Mouse (Mus musculus) c-Kit-negative CD71-positive TER-119-positive erythroid progenitor cells, embryonic 14.5 days (primary cell): ENCODE data around the gene Ndrg2.

Experiments
- DNase-seq: peaks from one replicate; pipeline ENCODE4 v3.0.0-alpha.2; 2013; ENCODE audit warnings: low read depth, low spot score

Ndrg2 gene

DNA sequence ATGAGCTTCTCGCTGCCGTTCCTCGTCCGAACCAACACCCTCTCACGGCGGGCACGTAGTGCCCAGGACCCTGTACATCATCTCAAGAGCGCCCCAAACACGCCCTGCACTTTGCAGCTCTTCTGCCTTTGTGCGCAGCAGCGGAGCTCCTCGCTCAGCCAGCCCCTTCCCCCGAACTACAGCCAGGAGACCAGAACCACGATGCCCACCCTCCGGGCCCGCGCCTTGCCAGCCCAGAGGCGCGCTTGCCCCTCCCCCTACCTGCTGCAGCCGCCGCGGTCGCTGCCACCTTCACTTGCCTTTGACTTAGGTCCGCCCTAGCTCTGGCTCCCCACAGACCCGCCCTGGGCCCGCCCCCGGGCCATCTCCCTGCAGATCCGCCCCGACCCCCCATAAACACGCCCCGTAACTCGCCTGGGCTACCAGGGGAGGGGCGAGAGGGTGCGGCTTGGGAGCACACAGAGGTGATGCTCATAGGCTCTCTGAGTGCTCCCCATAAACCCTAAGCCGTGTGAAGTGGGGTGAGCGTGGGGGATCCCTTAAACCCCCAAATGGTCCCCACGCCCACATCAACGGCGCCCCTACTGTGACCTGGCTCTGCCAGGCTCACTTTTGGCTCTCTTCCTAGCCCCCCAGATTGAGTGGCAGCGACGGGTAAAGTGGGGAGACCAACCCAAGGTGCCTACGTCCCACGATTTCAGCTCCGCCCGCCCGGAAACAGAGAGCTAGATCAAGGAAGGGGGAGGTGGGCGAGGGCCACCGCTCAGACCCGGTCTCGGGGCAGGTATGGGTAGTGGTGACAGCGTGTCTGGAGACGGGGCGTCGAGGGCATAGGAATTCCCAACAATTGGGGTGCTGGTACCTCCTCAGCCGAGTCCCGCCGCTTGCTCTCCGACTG is 647 bp downstream of the Ndrg2 start:
- DNase-seq: no peak

DNA sequence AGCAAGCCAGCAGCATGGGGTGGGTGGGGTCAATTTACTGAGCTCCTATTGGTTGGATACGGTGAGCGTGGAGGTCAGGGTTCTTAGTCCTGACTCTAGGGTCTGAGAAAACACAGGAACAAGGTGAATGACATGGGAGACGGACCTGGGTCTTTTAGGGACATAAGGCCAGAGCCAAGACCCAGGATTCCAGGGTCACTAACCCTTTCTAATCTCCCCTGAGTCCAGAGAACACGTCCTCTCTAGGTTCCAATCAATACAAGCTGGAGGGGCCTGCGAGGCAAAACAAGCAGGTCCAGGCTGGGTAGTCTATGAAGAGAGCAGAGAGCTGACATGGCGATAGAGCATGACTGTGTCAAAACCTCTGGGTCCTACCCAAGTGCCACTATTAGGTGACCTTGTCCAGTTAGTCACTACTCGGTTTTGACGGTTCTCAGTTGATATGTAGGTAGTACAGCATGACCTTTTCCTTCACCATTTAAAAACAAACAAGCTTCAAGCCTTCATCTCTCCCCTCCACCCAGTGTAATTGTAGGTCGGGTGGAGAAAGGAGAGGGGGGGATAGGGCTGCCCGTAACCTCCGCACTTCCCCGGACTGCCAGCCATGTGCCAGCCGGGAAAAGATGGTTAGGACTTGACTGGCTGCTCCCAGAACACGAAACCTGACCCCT is 1.4 kb downstream of the Ndrg2 start:
- DNase-seq: no peak

DNA sequence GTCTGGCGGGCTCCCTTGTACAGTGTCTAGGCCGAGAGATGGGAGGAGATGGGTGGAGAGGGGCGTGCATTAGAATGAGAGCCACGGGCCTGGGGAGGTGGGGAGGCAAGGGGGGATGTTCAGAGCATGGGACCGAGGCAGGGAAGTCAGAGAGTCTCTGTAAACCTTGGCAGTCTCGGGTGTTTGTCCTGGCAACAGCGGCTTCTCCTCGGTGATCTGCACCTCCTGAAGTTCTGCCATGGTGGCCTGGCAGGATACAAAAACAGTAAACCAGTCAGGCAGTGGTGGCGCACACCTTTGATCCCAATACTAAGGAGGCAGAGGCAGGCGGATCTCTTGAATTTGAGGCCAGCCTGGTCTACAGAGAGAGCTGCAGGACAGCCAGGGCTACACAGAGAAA is 2.7 kb downstream of the Ndrg2 start:
- no peak for DNase-seq

DNA sequence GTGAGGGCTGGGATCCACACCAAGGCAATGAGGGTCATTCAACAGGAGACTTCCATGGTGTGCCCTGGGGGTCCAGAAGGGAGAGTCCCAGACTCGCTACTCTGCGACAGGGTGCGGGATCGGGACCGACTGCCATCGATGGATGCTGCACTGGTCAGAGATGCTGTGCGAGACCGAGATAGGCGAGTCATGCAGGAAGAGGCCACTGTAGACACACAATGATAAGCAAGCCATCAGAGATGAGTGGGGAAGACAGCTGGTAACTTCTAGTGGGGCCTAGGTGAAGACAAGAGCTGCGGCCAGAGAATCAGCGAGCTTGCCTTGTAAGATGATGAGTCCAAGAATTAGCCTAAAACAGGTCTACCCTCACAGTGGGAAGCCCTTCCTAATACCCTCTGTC is 7.9 kb downstream of the Ndrg2 start:
- no peak for DNase-seq

DNA sequence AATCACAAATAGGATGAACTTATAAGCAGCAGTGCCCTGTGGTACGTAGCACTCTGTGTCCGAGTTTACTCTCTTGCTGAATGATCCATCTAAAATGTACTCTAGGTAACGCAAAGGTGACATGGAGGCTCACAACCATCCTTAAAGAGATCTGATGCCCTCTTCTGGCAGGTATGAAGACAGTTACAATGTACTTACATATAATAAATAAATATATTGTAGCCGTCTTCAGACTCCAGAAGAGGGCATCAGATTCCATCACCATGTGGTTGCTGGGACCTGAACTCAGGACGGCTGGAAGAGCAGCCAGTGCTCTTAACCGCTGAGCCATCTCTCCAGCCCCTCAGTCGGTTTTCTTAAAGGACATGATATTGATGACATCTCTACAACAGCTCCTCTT is 9.3 kb downstream of the Ndrg2 start:
- no peak for DNase-seq

DNA sequence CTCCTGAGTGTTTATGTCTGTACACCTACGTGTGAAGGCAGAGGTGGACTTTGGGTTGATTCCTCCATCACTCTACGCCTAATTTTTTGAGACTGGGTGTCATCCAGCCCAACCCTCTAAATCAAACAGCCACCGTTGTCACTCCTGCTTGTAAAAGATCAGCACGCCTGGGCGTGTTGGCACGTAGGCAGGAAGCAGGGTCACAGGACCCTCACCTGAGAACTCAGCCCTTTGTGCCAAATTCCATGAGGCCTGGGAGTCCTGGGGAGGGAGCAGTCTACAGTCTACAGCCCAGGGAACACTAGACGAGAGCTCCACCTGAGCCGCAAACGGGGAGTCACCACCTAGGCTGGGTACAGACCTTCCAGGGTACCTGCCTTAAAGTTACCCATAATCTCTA is 10.2 kb downstream of the Ndrg2 start:
- no peak for DNase-seq

DNA sequence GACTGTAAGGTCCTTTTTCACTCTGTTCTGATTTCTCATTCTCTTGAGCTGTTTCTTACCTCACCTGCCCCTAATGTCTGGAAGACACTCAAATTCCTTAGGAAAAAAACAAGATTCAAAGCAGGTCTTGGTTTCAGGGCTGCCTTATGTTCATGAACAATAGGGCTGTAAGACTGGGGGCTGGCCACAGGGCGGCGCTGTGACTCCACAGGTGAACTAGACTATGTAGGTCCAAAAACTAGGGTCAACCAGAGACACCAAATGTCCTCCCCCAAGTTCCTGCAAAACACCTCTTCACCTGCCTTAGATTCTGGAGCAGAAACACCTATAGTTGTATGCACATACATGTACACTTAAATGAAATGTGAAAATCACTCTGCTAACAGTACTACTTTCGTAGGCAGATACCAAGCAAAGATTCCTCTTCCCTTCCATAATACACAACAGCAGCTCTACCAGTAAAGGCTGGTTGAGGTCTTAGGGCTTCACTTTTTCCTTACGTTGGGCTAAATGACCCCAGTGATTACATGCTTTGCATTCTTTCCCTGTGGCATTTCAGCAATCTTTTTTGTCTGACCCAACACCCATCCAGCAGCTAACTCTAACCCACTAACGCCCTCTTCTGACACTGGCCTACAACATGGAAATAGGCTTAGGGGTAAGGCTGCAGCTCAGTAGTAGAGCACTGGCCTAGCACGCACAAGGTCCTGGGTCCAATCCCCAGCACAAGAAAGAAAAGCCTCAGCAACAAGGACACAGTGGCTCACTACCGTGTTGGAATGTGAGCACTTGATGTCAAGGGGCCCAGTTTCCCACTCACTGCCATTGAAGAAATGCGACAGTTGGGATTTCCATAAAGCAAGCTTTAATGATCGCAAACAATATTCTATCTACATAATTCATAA is 10.9 kb downstream of the Ndrg2 start:
- no peak for DNase-seq

DNA sequence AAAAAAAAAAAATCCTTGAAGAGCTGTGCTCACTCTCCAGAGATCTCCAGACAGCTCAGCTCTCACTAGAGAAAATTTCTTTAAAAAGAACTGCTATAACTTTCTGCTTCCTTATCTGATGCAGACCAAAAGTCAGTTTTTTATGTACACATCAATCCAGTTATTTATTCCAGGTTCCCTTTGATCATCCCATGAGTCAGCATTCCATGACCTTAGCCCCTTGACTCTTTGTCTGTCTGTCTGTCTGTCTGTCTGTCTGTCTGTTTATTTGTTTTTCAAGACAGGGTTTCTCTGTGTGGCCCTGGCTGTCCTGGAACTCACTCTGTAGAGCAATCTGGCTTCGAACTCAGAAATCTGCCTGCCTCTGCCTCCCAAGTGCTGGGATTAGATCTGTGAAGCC is 14.6 kb downstream of the Ndrg2 start:
- DNase-seq: no peak

DNA sequence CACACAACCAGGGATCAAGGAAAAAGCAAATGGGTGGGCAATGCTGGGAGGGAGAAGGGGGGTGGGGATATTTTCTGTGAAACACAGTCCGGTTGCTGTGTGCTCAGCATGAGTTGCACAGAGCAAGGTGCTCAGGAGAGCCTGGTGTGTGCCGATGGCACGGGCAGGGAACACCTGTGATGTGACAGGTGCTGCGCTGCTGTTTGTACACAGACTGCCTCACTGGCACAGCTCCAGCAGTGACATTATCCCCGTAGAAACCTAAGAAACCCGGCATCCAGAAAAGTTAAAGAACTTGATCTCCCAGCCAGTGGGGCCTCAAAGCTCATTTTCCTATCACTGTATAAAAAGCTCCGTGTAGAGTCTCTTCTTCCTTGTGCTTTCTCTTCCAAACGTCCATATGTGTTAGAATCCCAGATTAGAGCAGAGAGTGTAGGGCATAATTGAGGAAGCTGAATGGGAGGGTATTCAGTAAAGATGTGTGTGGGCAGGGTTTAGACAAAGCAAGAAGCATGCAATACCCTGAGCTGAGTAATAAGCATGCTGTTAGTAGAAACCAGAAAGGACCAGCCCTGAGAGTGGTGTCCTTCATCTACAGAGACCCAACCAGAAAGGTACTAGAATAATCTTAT is 17.3 kb downstream of the Ndrg2 start:
- no peak for DNase-seq

DNA sequence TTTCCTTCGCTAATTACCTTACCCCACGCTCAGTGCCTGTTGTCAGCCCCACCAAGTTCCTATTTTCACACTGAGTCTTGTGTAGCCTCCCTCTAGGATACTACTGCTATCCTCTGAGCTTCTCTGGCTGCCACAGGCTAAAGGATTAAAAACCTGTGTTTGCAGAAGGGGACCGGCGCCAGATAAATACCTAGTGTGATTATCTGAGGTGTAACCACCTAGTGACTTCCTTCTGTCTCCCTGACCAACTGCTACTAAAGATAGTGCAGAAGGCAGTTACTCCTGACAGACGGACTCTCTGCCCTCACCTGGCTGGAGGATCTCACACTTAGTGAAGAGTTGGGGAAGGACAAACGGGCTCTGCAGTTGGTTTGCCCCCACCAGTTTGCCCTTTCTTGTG is 17.9 kb downstream of the Ndrg2 start:
- no peak for DNase-seq

DNA sequence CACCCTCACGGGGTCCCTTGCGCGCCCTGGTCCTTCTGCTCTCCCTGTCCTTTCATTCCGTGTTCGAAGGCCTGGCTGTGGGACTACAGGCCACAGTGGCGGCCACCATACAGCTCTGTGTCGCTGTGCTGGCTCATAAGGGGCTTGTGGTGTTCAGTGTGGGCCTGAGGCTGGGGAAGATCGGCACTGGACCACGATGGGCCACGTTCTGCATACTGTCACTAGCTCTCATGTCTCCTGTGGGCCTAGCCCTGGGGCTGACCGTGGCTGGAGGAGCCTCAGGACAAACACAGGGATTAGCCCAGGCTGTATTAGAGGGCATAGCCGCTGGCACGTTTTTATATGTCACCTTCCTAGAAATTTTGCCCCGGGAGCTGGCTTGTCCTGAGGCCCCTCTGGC is 18.9 kb downstream of the Ndrg2 start:
- DNase-seq: no peak

DNA sequence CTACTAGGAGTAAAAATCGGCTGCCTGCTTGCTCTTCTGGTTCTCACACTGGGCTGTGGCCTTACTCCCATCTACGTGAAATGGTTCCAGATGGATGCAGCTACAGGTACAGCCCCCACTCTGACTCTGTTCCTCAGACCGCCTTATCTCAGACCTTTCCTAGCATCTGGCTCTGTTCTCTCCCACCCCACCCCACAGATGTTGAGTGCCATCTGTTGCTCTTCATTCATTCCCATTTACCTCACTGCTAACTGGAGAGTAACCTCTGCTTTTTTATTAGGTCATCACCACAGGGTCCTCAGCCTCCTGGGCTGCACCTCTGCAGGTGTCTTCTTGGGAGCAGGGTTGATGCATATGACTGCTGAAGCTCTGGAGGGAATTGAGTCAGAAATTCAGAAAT is 20.1 kb downstream of the Ndrg2 start:
- no peak for DNase-seq

DNA sequence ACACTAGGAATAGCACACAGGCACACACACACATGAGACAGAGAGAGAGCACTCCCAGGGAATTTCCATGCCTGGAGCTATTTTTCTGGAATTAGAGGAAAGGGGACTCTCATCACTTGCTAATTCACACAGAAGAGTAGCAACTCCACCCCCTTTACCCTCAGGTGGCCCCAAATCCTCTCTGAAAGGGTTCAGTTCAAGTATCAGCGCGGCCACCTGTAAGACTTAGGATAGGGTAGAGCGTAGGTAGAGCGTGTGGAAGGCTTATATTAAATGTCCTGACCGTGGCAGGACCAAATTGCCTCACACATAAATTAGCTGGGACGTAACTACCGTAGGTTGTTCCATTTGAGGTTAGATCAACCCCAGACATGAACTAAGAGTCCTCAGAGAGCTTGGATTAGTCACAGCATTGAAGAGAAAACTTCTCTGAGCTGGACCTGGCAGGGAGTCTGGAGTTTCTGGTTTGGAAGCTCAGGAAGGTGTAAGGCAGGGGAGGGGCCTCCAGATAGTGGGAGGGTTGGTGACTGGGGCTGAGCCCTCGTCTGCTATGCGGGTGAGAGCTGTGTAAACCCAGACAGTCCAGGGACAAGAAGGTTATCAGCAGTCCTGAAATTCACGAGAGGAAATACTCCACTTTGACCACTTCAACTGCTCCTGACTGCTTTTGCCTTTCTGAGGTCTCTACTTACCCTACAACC is 20.7 kb downstream of the Ndrg2 start:
- no peak for DNase-seq

DNA sequence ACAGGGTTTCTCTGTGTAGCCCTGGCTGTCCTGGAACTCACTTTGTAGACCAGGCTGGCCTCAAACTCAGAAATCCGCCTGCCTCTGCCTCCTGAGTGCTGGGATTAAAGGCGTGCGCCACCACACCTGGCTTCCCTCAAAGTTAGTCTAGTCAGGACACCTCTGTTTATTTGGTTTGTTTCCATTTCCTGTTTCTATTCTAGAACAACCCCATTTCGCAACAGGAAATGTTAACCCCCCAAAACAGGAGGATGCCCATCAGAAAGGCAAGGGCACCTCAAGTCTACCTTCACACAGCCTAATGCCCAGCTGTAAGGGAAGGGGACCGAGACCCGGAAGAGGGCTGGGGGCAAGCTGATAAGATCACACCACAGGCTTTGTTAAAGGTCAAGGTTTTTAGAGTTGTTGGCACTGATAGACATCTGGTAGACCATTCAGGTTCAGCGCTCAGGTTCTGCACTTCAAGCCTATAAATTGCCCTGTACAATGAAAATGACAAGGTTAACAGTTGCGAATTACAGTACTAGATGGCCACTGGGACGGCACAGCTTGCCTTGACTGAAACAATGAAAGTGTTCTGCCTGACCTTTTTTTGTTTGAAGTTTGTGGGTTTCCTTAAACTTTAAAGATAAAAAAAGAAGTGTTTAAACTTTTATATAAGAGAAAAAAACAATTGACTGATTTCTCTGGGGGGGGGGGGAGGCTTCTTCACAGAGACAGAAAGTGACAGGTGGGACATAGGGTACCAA is 21.6 kb downstream of the Ndrg2 start, which contains the start of gene Slc39a2:
Gene Slc39a2 (plus strand): TSS at position 699 of the 749 bp plus-strand sequence.
- DNase-seq: no peak

DNA sequence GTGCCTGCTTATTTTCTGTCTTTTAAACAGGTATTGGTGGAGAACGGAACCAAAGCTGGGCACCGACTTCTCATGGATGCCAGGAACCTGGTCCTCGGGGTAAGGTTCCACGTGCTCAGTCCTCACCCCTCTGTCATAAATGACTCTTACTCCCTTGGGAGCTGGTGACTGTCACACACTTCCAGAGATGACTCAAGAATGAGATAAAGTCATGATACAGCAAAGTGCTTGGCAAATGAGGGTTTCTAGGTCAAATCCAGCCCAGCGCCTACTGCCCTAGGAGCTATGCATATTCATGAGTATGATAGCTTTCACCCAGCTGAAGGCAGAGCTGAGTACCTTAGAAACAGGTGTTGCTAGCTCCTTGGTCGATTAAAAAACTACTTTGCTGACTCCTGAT is 24.1 kb downstream of the Ndrg2 start:
- no peak for DNase-seq

DNA sequence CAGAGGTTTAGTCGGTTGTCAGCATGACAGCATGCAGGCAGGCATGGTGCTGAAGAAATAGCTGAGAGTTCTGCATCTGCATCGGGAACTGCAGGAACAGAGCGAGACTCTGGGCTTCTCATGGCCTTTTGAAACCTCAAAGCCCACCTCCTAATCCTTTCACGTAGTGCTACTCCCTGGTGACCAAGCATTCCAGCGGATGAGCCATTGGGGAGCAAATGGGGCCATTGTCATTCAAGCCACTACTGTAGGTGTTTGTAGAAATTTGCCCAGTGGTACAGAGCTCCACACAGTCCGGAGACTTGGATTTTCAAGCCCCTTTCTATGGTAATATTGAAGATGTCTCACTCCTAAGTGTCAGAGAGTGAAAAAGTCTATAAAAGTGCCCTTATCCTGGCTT is 27.9 kb downstream of the Ndrg2 start:
- no peak for DNase-seq

DNA sequence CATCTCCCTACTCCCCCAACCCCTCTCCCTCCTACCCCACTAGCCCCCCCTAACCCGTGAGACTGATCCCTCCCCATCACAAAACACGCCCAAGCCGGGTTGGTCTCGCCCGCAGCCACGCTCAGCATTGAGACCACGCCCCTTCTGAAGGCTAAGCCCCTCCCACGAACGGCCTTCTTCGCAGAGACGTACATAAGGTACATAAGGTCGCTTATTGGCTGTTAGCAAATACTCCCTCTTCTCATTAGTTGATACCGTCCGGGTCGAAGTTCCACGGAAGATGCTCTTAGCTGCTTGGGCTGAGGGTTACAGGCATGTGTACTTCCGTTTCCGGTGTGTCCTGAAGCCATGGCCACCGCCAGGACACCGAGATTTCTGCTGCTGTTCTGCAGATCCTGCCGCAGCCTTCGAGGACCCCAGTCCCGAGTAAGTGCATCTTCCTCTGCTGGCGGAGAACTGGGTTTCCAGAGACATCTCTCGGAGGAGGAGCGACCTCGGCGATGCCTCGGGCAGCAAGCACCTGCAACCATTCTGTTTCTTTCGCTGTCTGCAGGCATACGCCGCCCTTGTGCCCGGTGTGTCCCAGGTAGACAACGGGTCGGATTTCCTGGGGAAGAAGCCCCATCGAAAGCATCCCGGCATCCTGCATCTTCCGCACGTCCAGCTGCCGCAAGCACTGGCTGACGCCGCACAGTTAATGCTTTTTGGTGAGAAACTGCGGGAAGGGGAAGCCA is 29.2 kb downstream of the Ndrg2 start, which contains the start of gene Mettl17:
Gene Mettl17 (plus strand): TSS at position 245 of the 734 bp plus-strand sequence.
- DNase-seq: peak; percentile 75

DNA sequence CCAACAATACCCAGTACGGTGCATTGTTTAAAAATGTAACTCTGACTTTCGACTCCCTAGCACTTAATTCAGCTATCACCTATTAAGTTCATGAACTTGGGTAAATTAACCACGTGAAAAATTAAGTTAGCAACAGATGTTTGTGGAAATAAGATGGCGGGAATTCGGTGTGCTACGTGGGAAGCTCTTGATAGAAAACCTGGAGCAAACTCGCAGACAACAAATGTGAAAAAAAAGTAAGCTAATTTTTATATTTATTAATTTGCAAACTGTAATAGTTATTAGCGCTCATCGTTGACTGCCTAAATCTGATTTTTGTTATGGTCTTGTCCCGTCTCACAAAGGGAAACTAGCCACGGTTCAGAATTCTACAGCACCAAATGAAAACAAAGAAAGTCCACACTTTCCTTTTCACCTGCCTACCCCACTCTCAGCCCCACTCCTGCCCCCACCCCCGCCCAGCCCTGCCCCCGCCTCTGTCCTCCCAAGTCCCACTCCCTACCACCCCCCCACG is 29.9 kb downstream of the Ndrg2 start:
- DNase-seq: no peak

DNA sequence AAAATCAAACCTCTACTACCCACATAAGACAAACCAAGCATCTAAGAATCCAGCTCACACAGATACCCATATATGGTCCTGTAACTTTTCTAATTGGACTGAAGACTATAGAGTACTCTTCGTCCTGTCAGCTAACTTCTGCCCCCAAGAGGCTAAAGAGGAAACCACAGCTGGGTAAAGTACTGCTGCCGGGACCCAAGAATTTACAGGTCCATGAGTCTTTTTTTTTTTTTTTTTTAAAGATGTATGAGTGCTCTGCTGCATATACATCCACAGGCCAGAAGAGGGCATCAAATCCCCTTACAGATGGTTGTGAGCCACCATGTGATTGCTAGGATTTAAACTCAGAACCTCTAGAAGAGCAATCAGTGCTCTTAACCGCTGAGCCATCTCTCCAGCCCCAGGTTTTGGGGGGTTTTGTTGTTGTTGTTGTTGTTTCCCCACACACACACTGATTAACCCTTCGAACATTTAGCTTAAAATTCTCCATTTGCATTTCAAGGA is 30.4 kb downstream of the Ndrg2 start:
- DNase-seq: peak; percentile 32
